Mouse (Mus musculus): ENCODE measurements around the gene Ucp3.

DNA sequence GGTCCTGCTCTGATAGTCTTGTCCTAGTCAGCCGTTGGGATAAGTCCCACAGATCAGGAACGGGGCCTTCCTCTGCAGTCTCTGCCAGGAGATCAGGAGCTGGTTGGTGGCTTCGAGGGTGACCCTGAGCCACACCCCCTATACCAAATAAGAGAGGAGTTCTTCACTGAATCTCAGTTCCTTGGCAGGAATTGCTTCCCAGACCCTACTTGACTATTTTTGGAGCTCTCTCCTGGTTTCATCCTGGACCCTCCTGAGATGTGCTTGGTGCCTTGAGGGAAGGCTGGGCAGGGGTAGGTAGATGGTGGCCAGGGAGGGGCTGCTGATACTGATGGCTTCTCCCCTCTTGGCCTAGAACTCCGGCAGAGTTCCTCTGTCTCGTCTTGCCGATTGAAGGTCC lies 23.6 kb downstream of the Ucp3 start:
- TF ChIP-seq CTCF (IDR thresholded peaks at IDR 0.05; ENCODE audit: low read depth, low read length), result no peak
- no peak for TF ChIP-seq POLR2A (IDR thresholded peaks at IDR 0.05; ENCODE audit: extremely low read depth, insufficient read depth, low read length)
